Mouse (Mus musculus) urinary bladder, adult 18-20 months (tissue): ENCODE measurements around the gene Gm15262.
"Not testable (repeated sequence)": the region's sequence is repeated elsewhere in the genome, so short reads cannot be mapped to it uniquely, and the experiment has no call there.

Experiments
- DNase-seq, 2 experiments: peaks; one replicate each; pipeline ENCODE4 v3.0.0; 2022; ENCODE audit warnings: low spot score in 2 of 2, mixed read lengths in 2 of 2

Gm15262 gene

GRCm38 (mm10) chrX:161287156-161287555 is at the start of gene Gm15262:
TSS of gene Gm15262 (plus strand) at chrX:161287456.
- DNase-seq = not testable (repeated sequence)

DNA sequence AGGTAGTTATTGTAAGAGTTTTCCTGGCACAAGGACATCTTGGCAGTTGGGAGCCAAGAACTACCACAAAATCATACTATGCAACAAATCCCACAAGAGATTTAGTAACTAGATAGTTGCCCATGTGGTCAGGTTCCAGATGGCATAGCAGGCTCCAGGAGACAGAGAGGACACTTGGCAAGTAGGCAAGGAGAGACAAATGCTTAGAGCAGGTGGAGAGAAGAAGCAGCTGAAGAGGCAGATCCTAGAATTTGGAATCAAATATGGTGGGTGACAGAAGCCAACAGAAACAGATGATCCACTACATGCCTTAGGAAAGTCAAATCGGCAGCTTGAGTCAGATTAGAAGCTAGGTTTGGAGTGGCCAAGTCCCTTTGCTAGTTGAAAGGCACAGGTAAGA is 20.9 kb downstream of the Gm15262 start:
- DNase-seq = no peak

DNA sequence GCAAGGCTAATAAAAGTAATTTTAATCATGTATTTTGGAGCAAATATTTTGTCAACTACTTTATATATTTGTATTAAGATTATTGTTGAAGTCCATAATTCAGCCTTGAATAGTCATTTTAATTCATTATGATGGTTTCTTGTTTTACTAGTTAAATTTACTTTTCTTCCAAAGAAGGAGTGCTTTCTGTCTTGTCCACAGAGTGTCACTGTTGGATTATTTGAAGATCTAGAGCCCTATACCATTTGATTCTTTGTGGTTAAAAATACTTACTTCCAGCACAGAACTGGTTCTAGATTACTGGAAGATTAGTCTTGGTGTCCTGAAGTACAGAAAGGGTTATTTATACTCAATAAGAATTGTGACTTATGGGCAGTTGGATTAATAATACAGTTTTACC is 29.2 kb downstream of the Gm15262 start:
- no peak for DNase-seq

- no peak for DNase-seq
Measured at GRCm38 (mm10) chrX:161370927-161371326, 83.7 kb downstream of the Gm15262 start.

DNA sequence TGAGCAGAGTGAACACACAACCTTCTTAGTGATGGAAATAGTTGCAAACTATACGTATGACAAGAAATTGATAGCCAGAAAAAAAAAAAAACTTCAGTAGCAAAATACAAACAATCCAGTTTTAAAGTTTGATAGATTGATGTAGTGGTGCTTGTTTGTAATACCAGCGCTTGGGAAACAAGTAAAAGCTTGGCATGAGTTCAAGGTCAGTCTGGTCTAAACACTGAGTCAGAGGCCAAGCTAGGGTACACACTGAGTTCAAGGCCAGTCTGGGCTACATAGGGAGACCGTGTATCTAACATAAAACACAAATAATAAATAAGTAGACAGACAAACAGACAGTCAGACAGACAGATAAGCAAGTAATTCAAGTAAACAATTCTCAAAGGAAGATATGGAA is 84.2 kb downstream of the Gm15262 start:
- no peak for DNase-seq

DNA sequence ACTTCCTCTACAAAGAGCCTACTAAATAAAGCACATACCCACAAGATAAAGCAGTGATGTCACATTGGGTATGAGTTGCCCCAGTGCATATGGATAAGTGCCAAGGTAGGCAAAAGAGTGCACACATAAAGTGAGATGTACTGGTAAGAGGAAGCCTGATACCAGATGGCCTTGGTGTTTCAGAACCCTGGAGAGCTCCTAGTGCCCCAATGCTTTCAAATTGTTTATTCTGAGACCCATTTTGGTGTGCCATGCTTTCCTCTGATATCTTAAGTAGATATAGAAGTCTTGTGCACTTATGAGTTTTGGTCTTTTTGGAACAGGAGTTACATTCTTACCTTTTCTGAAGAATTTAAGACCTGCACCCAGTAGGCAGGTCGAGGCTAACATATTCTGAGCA is 88.3 kb downstream of the Gm15262 start:
- DNase-seq = no peak

- DNase-seq = peak in 1 of 2 experiments; percentile 3
Measured at GRCm38 (mm10) chrX:161385791-161386190, 98.5 kb downstream of the Gm15262 start.

- no peak for DNase-seq
Measured at GRCm38 (mm10) chrX:161387942-161388341, 100.7 kb downstream of the Gm15262 start.

DNA sequence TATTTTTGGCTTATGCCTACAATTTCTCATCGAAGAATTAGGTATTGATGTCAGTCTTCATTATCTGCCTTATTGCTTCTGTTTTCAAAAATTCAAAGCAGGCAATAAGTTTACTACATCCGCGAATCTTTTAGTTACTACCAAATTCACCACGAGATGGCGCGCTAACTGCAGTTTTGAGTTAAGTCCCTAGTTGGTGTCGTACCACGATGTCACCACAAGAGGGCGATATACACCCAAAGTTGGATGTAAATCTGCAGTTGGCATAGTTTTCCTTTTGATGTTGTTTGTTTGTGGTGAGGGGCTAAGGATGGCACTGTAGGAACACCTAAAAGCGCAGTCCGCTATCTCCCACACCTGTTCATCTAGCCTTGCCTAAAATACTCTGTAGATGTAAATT is 111.9 kb downstream of the Gm15262 start:
- peak; percentile 31 to 41 for DNase-seq

- DNase-seq = no peak
Measured at GRCm38 (mm10) chrX:161411151-161411550, 123.9 kb downstream of the Gm15262 start.
